ENCODE assay signal across 15 mouse cellular contexts in genomic region chr2:143199583-143200249, GRCm38 (mm10).
"Had no signal": no experiment of that assay in that cellular context is flagged by ENCODE, and none has a peak within 500 bp of the region (broad histone marks: within the 10 kb centered on the region; RNA-seq: fewer than 3 reads in every experiment).

No protein-coding gene starts in this region.

- H3K9me3 ChIP-seq: intestine, embryonic 15.5 days; limb, embryonic 12.5 days; liver, embryonic 13.5 days; lung, embryonic 15.5 days; megakaryocyte, embryonic 14.5 days; midbrain, embryonic 15.5 days had no signal

- H3K4me2 ChIP-seq: intestine, embryonic 15.5 days; limb, embryonic 12.5 days; liver, embryonic 13.5 days; lung, embryonic 15.5 days; midbrain, embryonic 15.5 days had no signal

- H3K27ac ChIP-seq: intestine, embryonic 15.5 days; layer of hippocampus, adult 2 months; limb, embryonic 12.5 days; liver, embryonic 13.5 days; lung, embryonic 15.5 days; macrophage; midbrain, embryonic 15.5 days had no signal

- H3K9ac ChIP-seq: intestine, embryonic 15.5 days; limb, embryonic 12.5 days; liver, embryonic 13.5 days; liver, postnatal 0 days; lung, embryonic 15.5 days; midbrain, embryonic 15.5 days had no signal

- H3K4me1 ChIP-seq: intestine, embryonic 15.5 days; limb, embryonic 12.5 days; liver, embryonic 13.5 days; lung, embryonic 15.5 days; megakaryocyte, embryonic 14.5 days; midbrain, embryonic 15.5 days had no signal

- DNase-seq: kidney, adult 18-20 months; kidney, postnatal 10 days; kidney, postnatal 4 days; liver; liver, embryonic 13.5 days; liver, postnatal 0 days; lung, postnatal 14 days; thymus, postnatal 4 days had no signal

- H3K4me3 ChIP-seq: intestine, embryonic 15.5 days; layer of hippocampus, adult 2 months; limb, embryonic 12.5 days; liver, embryonic 13.5 days; lung, embryonic 15.5 days; megakaryocyte, embryonic 14.5 days; midbrain, embryonic 15.5 days had no signal

- H3K36me3 ChIP-seq: intestine, embryonic 15.5 days; limb, embryonic 12.5 days; liver, embryonic 13.5 days; lung, embryonic 15.5 days; midbrain, embryonic 15.5 days had no signal

- ATAC-seq: intestine, embryonic 15.5 days; liver, postnatal 0 days; midbrain, embryonic 15.5 days had no signal

- H3K27me3 ChIP-seq: intestine, embryonic 15.5 days; limb, embryonic 12.5 days; liver, embryonic 13.5 days; lung, embryonic 15.5 days; megakaryocyte, embryonic 14.5 days; midbrain, embryonic 15.5 days had no signal
